Mouse (Mus musculus) stomach, postnatal 0 days (tissue): Measurements from ENCODE around the gene Wwtr1. TPM values are rescaled to one million over a fixed set of nuclear protein-coding genes. Genes with fewer than 3 reads are reported as not detected.

ENCODE experiments used
- ATAC-seq: fragments of 200-750 bp; cut with Nextera tagmentation; 2 replicates; pipeline ENCODE4 v1.8.0; 2017; ENCODE audit not compliant: low FRiP score, low TSS enrichment
- DNase-seq: peaks from one replicate; pipeline ENCODE4 v3.0.0-alpha.2; 2016; ENCODE audit warnings: low spot score
- H3K27ac ChIP-seq: fragments of 300-500 bp; sonication (generic); replicated peaks from 2 replicates; pipeline ENCODE4 v1.5.1; 2014; ENCODE audit warnings: mild to moderate bottlenecking, control low read depth
- H3K27me3 ChIP-seq: fragments of 300-500 bp; sonication (generic); 2 replicates; pipeline ENCODE4 v1.6.1; 2014; ENCODE audit warnings: low read length; ENCODE audit not compliant: control insufficient read depth, insufficient read depth
- H3K36me3 ChIP-seq: fragments of 300-500 bp; sonication (generic); 2 replicates; pipeline ENCODE4 v1.6.1; 2014; ENCODE audit warnings: low read length, mixed read lengths; ENCODE audit not compliant: control insufficient read depth, insufficient read depth
- H3K4me1 ChIP-seq: fragments of 300-500 bp; sonication (generic); replicated peaks from 2 replicates; pipeline ENCODE4 v1.6.1; 2014; ENCODE audit warnings: antibody characterized with exemption; ENCODE audit not compliant: control insufficient read depth, insufficient read depth
- H3K4me2 ChIP-seq: fragments of 300-500 bp; sonication (generic); replicated peaks from 2 replicates; pipeline ENCODE4 v1.6.1; 2014; ENCODE audit warnings: low read depth, mild to moderate bottlenecking, control low read depth, moderate library complexity
- H3K4me3 ChIP-seq: fragments of 300-500 bp; sonication (generic); 2 replicates; pipeline ENCODE4 v1.5.1; 2014; ENCODE audit warnings: low read depth, low read length, control low read depth
- H3K9ac ChIP-seq: fragments of 300-500 bp; sonication (generic); 2 replicates; pipeline ENCODE4 v1.6.1; 2014; ENCODE audit warnings: mild to moderate bottlenecking, low read length, control low read depth, mixed read lengths
- H3K9me3 ChIP-seq: fragments of 300-500 bp; sonication (generic); 2 replicates; pipeline ENCODE4 v1.6.1; 2016; ENCODE audit warnings: low read length; ENCODE audit not compliant: control insufficient read depth
- CTCF ChIP-seq: IDR thresholded peaks from 2 replicates; pipeline ENCODE4 v1.5.1; 2016; ENCODE audit warnings: antibody characterized with exemption, low read depth, mild to moderate bottlenecking, moderate library complexity
- EP300 ChIP-seq: optimal IDR thresholded peaks from 2 replicates; pipeline ENCODE3; 2016; ENCODE audit warnings: antibody characterized with exemption
- WGBS: fragments of 180-500 bp; shearing (Covaris S2); extraction: QIAGEN DNeasy Blood & Tissue Kit; methylation state at CpG from one replicate; pipeline ENCODE4 v1.1.7; 2014; 5-methylcytosine and 5-hydroxymethylcytosine counted together
- polyA plus RNA-seq: library from polyadenylated mRNA; unstranded; fragments of >200 nt; fragmentation: Nextera tagmentation; extraction: Ambion mirVana; gene quantifications from 2 replicates; pipeline ENCODE4 v1.2.1, GENCODE M21; 2015

The Wwtr1 gene
- polyA plus RNA-seq, 1 experiment from 2014 or later, result 20.7 TPM

DNA sequence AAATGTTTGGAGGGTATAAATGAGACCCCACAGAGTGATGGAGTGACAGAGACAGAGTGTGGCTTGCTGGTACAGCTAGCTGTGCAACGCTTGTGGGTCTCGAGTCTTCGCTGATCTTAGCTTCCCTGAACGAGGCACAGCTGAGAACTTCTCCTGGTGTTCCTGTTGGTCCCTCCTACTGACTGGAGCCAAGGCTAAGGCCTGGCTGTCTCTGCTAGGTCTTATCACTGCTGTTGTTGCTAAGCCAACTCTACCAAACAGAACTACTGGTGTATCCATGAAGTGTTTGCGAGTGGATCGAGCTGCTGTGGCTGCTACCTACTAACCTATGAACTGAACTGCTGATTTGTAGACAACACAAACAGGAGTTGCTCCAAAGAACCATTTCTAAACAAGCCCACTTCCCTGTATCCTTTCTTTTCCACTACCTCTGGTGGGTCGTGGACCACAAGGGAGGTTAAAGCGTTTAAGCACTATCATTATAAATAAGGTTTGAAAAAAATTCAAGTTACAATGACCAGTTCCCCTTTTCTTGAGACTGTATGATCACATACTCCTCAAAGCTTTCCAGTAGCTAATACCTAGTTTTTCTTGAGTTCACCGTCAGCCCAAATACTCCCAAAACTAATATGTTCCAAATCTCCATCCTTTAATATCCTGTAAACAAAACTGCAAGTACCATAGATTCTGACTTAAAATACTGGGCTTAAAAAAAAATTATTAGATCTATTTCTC lies 42.6 kb downstream of the Wwtr1 start:
- H3K4me1 ChIP-seq, result no peaks in the 10 kb centered on the region
- H3K27me3 ChIP-seq, result no peaks in the 10 kb centered on the region
- TF ChIP-seq CTCF, result no peak
- no peak for TF ChIP-seq EP300
- no peak overlapping the region for H3K4me3 ChIP-seq
- no peak overlapping the region for H3K27ac ChIP-seq
- no peaks in the 10 kb centered on the region for H3K9me3 ChIP-seq
- H3K9ac ChIP-seq, result no peak overlapping the region
- WGBS, result 81% methylated on average over 9 of the region's 9 CpGs
- no peaks in the 10 kb centered on the region for H3K36me3 ChIP-seq
- DNase-seq, result no peak
- no peak overlapping the region for H3K4me2 ChIP-seq
- ATAC-seq, result no peak

DNA sequence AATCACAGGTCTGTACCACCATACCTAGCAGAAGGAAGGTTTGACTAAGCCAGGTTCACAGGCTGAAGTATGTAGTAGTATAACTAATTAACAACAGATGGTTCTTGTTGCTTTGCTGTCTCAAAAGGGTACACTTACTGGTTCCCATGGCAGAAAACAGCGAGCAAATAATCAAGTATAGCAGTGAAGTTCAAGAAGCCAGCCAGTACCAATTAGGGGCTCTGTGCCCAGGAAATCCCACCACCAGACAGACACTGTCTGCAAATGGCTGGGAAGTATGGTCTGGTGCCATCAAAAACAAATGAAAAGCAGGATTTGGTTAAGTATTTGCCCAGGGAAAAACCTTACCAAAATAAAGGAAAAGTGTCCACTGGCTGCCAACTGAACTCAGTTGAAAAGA lies 44.9 kb downstream of the Wwtr1 start:
- no peaks in the 10 kb centered on the region for H3K9me3 ChIP-seq
- 82% methylated on average over 1 of the region's 1 CpGs for WGBS
- TF ChIP-seq CTCF (no peak), EP300 (no peak)
- no peaks in the 10 kb centered on the region for H3K27me3 ChIP-seq
- H3K36me3 ChIP-seq, result no peaks in the 10 kb centered on the region
- no peak overlapping the region for H3K4me2 ChIP-seq
- H3K4me1 ChIP-seq, result no peaks in the 10 kb centered on the region
- H3K4me3 ChIP-seq, result no peak overlapping the region
- no peak for DNase-seq
- no peak overlapping the region for H3K27ac ChIP-seq
- ATAC-seq, result no peak
- H3K9ac ChIP-seq, result no peak overlapping the region

DNA sequence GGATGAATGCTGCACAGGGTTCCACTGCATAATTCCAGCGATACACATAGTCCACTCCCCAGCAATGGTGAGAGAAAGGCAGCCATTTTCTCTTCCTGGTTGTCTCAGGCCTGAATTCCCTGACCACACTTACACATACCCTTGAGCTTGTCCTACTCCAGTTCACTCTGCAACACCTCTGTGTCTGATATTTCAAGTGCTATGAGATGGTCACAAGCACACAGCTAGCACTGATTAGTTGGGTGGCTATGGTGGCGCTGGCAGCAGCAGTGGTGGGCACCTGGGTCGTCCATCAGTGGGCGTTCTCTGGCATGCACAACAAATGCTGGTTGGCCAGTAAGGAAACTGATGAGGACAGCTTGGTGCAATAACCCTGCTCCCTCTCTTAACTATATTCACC lies 45.5 kb downstream of the Wwtr1 start:
- ATAC-seq (no peak), DNase-seq (no peak)
- no peaks in the 10 kb centered on the region for H3K36me3 ChIP-seq
- no peak for TF ChIP-seq CTCF
- no peak for TF ChIP-seq EP300
- no peaks in the 10 kb centered on the region for H3K4me1 ChIP-seq
- WGBS, result 94% methylated on average over 4 of the region's 4 CpGs
- H3K9ac ChIP-seq, result no peak overlapping the region
- no peaks in the 10 kb centered on the region for H3K27me3 ChIP-seq
- H3K9me3 ChIP-seq, result no peaks in the 10 kb centered on the region
- H3K4me2 ChIP-seq, result no peak overlapping the region
- no peak overlapping the region for H3K27ac ChIP-seq
- no peak overlapping the region for H3K4me3 ChIP-seq

DNA sequence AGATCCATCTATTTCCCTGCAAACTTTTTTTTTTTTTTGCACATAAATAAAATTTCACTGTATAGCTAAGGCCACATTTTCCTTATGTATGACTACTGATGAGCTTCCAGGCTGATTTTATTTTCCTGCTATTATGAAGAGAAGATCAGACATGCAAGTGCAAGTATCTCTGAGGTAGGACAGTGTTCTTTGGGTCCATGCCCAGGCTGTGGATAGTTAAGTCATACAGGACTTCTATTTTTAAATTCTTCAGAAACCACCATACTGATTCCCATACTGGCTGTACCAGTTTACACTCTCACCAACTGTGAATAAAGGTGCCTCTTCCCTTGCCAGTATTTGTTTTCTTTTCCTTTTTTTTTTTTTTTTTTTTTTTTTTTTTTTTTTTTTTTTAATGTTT lies 48.6 kb downstream of the Wwtr1 start:
- Histone ChIP-seq H3K36me3 (no peaks in the 10 kb centered on the region), H3K9ac (no peak overlapping the region), H3K4me2 (no peak overlapping the region), H3K27me3 (no peaks in the 10 kb centered on the region), H3K9me3 (no peaks in the 10 kb centered on the region), H3K27ac (no peak overlapping the region), H3K4me3 (no peak overlapping the region), H3K4me1 (no peaks in the 10 kb centered on the region)
- ATAC-seq (no peak), DNase-seq (no peak)
- no peak for TF ChIP-seq CTCF
- TF ChIP-seq EP300, result no peak

DNA sequence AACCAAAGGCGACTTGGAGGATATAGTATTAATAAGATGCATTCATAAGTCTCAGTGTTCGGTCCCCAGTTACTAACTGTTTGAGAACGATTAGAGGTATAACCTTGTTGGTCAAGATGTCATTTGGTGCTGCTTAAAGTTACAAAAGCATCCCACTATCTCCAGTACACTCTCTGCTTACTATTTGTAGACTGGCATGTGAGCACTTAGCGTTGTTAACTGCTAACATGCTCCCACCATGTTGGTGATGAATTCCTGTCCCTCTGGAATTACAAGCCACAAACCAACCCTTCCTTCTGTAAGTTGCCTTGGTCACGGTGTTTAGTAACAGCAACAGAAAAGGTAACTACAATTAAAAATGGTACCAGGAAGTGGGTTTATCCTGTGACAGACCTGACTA lies 52.6 kb downstream of the Wwtr1 start:
- WGBS, result 92% methylated on average over 5 of the region's 5 CpGs
- Histone ChIP-seq H3K9me3 (no peaks in the 10 kb centered on the region), H3K4me3 (no peak overlapping the region), H3K36me3 (no peaks in the 10 kb centered on the region), H3K27ac (no peak overlapping the region), H3K9ac (no peak overlapping the region), H3K4me2 (no peak overlapping the region), H3K4me1 (no peaks in the 10 kb centered on the region), H3K27me3 (no peaks in the 10 kb centered on the region)
- DNase-seq, result no peak
- no peak for ATAC-seq
- no peak for TF ChIP-seq CTCF
- no peak for TF ChIP-seq EP300

DNA sequence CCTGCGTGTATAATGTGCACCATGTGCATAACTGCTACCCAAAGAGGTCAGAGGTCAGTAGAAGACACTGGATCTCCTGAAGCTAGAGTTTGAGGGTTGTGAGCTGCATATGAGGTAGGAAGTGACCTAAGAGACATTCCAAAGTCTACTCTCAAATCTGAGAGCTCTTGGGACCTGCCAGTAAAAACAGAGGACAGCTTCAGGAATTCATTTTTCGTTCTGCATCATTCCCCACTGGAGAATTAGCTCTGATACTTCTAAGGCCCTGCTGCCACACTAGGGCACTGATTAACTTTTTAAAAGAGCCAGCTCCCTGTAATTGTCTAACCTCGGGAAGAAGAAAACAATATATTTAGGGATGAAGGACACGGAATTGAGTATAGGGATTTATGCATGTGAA lies 53.8 kb downstream of the Wwtr1 start:
- DNase-seq, result no peak
- Histone ChIP-seq H3K4me2 (no peak overlapping the region), H3K27me3 (no peaks in the 10 kb centered on the region), H3K4me3 (no peak overlapping the region), H3K27ac (no peak overlapping the region), H3K36me3 (no peaks in the 10 kb centered on the region), H3K4me1 (no peaks in the 10 kb centered on the region), H3K9me3 (no peaks in the 10 kb centered on the region), H3K9ac (no peak overlapping the region)
- TF ChIP-seq EP300 (no peak), CTCF (no peak)
- WGBS, result 88% methylated on average over 4 of the region's 4 CpGs
- no peak for ATAC-seq
